Mouse (Mus musculus) forebrain, postnatal 0 days (tissue): Measurements from ENCODE around the gene Frmpd1. TPM values are rescaled to one million over a fixed set of nuclear protein-coding genes. Genes with fewer than 3 reads are reported as not detected.

ENCODE experiments used
- ATAC-seq: fragments of 200-750 bp; cut with Nextera tagmentation; 2 replicates; pipeline ENCODE4 v1.8.0; 2017; ENCODE audit warnings: mild to moderate bottlenecking, moderate library complexity
- DNase-seq: peaks from one replicate; pipeline ENCODE4 v3.0.0-alpha.2; 2015
- H3K27ac ChIP-seq: fragments of 300-500 bp; sonication (generic); 2 replicates; pipeline ENCODE4 v1.5.1; 2014; ENCODE audit warnings: low read depth, mild to moderate bottlenecking, antibody characterized with exemption, low read length, moderate library complexity, mixed read lengths
- H3K27me3 ChIP-seq: fragments of 300-500 bp; sonication (generic); 2 replicates; pipeline ENCODE4 v1.6.1; 2014; ENCODE audit warnings: mild to moderate bottlenecking, low read length, mixed read lengths; ENCODE audit not compliant: insufficient read depth
- H3K36me3 ChIP-seq: fragments of 300-500 bp; sonication (generic); 2 replicates; pipeline ENCODE4 v1.6.1; 2014; ENCODE audit warnings: mild to moderate bottlenecking, moderate library complexity; ENCODE audit not compliant: insufficient read depth
- H3K4me1 ChIP-seq: fragments of 300-500 bp; sonication (generic); 2 replicates; pipeline ENCODE4 v1.6.1; 2014; ENCODE audit warnings: antibody characterized with exemption; ENCODE audit not compliant: insufficient read depth
- H3K4me2 ChIP-seq: fragments of 300-500 bp; sonication (generic); 2 replicates; pipeline ENCODE4 v1.6.1; 2014; ENCODE audit warnings: low read depth, mild to moderate bottlenecking, moderate library complexity
- H3K4me3 ChIP-seq: fragments of 300-500 bp; sonication (generic); 2 replicates; pipeline ENCODE4 v1.5.1; 2014; ENCODE audit warnings: low read depth, low read length, mixed read lengths
- H3K9ac ChIP-seq: fragments of 300-500 bp; sonication (generic); 2 replicates; pipeline ENCODE4 v1.6.1; 2014; ENCODE audit warnings: mild to moderate bottlenecking
- H3K9me3 ChIP-seq: fragments of 300-500 bp; sonication (generic); 2 replicates; pipeline ENCODE4 v1.6.1; 2016; ENCODE audit warnings: low read length
- CTCF ChIP-seq: sonication (generic); IDR thresholded peaks from 2 replicates; pipeline ENCODE4 v1.5.1; 2016; ENCODE audit warnings: antibody characterized with exemption, control low read depth, low read depth
- WGBS: fragments of 180-500 bp; shearing (Covaris S2); extraction: QIAGEN DNeasy Blood & Tissue Kit; methylation state at CpG from one replicate; pipeline ENCODE4 v1.1.7; 2014; 5-methylcytosine and 5-hydroxymethylcytosine counted together
- polyA plus RNA-seq: library from polyadenylated mRNA; unstranded; fragments of >200 nt; fragmentation: Nextera tagmentation; extraction: Ambion mirVana; gene quantifications from 2 replicates; pipeline ENCODE4 v1.2.1, GENCODE M21; 2015
- total RNA-seq: library from RNA; depleted of rRNA; stranded (reverse); fragments of >200 nt; gene quantifications from 2 replicates; pipeline ENCODE4 v1.2.3, GENCODE M21; 2014

Gene Frmpd1
- total and polyA plus RNA-seq, 2 experiments from 2014 or later = 2.7 to 5.3 TPM

DNA sequence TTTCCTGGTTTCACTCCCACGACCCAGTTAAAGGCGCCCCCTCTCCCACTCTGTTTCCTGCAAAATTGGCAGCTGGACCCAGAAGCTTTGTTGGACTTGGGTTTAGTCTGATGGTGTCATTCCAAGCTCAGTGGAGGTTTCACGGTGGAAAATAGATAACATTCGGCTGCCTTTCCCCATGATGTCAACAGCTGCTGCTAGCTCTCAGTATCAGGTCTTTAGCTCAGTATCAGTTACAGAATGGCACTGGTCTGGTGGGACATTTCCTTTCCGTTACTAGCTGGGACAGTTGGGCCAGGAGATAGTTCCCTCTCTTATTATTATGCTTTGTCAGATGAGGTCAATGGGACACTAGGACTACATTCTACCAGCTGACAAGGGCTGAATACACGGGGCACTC is 23.9 kb upstream of the Frmpd1 start:
- WGBS = 75% methylated on average over 6 of the region's 6 CpGs
- H3K4me3 ChIP-seq = no peak overlapping the region
- H3K36me3 ChIP-seq = no peaks in the 10 kb centered on the region
- no peak for DNase-seq
- H3K4me2 ChIP-seq = no peak overlapping the region
- H3K9me3 ChIP-seq = no peaks in the 10 kb centered on the region
- no peak for TF ChIP-seq CTCF
- H3K4me1 ChIP-seq = no peaks in the 10 kb centered on the region
- H3K27ac ChIP-seq = no peak overlapping the region
- H3K9ac ChIP-seq = no peak overlapping the region
- H3K27me3 ChIP-seq = no peaks in the 10 kb centered on the region
- ATAC-seq = no peak

- no peak overlapping the region for H3K4me3 ChIP-seq
- peak; percentile 67 for TF ChIP-seq CTCF
- no peak overlapping the region for H3K27ac ChIP-seq
- H3K27me3 ChIP-seq = no peaks in the 10 kb centered on the region
- WGBS = 3% methylated on average over 1 of the region's 1 CpGs
- no peak overlapping the region for H3K9ac ChIP-seq
- no peak overlapping the region for H3K4me2 ChIP-seq
- no peak for ATAC-seq
- peak; percentile 32 for DNase-seq
- H3K36me3 ChIP-seq = no peaks in the 10 kb centered on the region
- H3K4me1 ChIP-seq = no peaks in the 10 kb centered on the region
- H3K9me3 ChIP-seq = no peaks in the 10 kb centered on the region
These were observed 21.0 kb upstream of the Frmpd1 start for GRCm38 (mm10) chr4:45163711-45164110.

DNA sequence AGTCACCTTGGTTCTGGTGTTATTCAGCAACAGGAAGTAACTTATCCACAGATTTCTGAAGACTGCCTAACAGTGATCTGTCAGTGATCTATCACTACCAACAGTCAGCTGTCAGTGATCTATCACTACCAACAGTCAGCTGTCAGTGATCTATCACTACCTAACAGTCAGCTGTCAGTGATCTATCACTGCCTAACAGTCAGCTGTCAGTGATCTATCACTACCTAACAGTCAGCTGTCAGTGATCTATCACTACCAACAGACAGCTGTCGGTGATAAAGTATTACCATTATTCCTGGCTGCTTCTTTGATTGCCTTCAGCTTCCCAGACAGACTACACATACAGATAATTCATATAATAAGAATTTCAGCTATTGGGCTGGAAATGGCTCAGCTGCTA is 19.2 kb upstream of the Frmpd1 start:
- TF ChIP-seq CTCF = no peak
- no peaks in the 10 kb centered on the region for H3K27me3 ChIP-seq
- ATAC-seq (no peak), DNase-seq (no peak)
- no peak overlapping the region for H3K9ac ChIP-seq
- H3K36me3 ChIP-seq = no peaks in the 10 kb centered on the region
- H3K4me1 ChIP-seq = no peaks in the 10 kb centered on the region
- no peaks in the 10 kb centered on the region for H3K9me3 ChIP-seq
- no peak overlapping the region for H3K4me3 ChIP-seq
- 87% methylated on average over 1 of the region's 1 CpGs for WGBS
- no peak overlapping the region for H3K27ac ChIP-seq
- no peak overlapping the region for H3K4me2 ChIP-seq

GRCm38 (mm10) chr4:45165955-45166354 is 18.7 kb upstream of the Frmpd1 start:
- DNase-seq (no peak), ATAC-seq (no peak)
- no peaks in the 10 kb centered on the region for H3K36me3 ChIP-seq
- H3K4me2 ChIP-seq = no peak overlapping the region
- 79% methylated on average over 3 of the region's 3 CpGs for WGBS
- no peak overlapping the region for H3K27ac ChIP-seq
- no peak for TF ChIP-seq CTCF
- no peak overlapping the region for H3K9ac ChIP-seq
- no peaks in the 10 kb centered on the region for H3K9me3 ChIP-seq
- H3K27me3 ChIP-seq = no peaks in the 10 kb centered on the region
- H3K4me1 ChIP-seq = no peaks in the 10 kb centered on the region
- no peak overlapping the region for H3K4me3 ChIP-seq

DNA sequence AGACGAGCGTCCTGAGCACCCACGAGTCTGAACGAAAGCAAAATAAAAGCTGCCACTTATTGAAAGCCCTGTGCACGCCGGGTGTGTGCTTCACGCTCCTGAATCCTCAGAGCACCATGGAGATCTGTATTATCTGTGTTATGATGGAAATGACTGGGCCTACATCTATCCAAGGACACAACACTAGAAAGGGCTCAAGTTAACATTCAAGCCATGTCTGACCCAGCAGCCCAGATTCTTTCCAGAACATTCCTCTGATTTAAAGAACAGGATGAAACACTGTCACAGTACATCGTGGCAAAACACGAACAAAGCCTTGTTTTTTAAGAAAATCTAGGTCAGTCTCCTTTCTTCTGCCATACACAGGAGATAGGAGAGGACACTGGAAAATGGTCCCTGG is 13.3 kb upstream of the Frmpd1 start:
- no peak overlapping the region for H3K4me3 ChIP-seq
- ATAC-seq = no peak; the same call in 1 of the 2 replicates
- no peak overlapping the region for H3K9ac ChIP-seq
- no peak for TF ChIP-seq CTCF
- 72% methylated on average over 9 of the region's 9 CpGs for WGBS
- H3K27me3 ChIP-seq = no peaks in the 10 kb centered on the region
- no peaks in the 10 kb centered on the region for H3K4me1 ChIP-seq
- no peak overlapping the region for H3K27ac ChIP-seq
- no peaks in the 10 kb centered on the region for H3K9me3 ChIP-seq
- H3K4me2 ChIP-seq = no peak overlapping the region
- no peaks in the 10 kb centered on the region for H3K36me3 ChIP-seq
- no peak for DNase-seq

- TF ChIP-seq CTCF = no peak
- Histone ChIP-seq H3K9me3 (no peaks in the 10 kb centered on the region), H3K27me3 (peaks cover 15% of the 10 kb centered on the region), H3K4me1 (0 out of 2 replicates have a peak, but pooled peaks cover 3% of the 10 kb centered on the region), H3K27ac (peak overlapping the region; percentile 21; the same call in 1 of the 2 replicates), H3K4me2 (peak overlapping the region; percentile 93), H3K36me3 (no peaks in the 10 kb centered on the region), H3K9ac (peak overlapping the region; percentile 59), H3K4me3 (peak overlapping the region; percentile 66)
- 22% methylated on average over 13 of the region's 13 CpGs for WGBS
- no peak for DNase-seq
- ATAC-seq = peak; percentile 59
These were observed 706 bp upstream of the Frmpd1 start for GRCm38 (mm10) chr4:45183818-45184520.

DNA sequence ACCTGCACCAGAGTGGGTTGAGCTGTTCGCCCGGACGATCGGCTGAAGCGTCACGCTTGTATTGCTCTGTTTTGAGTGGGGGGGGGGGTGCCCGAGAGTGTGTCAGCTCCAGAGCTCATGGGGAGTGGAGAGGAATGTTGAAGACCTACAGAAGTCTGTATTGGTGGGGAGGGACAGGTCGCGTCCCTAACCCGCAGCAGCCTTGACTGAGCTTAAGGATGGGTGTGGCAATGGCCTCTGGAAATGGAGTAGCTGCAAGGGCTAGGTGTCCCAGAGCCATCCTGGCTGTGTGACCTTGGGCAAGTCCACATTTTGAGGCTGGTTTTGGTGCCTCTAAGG is 625 bp downstream of the Frmpd1 start:
- Histone ChIP-seq H3K4me3 (peak overlapping the region; percentile 66), H3K9ac (peak overlapping the region; percentile 59; the same call in 1 of the 2 replicates), H3K27ac (no peak overlapping the region), H3K4me2 (peak overlapping the region; percentile 93), H3K27me3 (peaks cover 15% of the 10 kb centered on the region), H3K4me1 (0 out of 2 replicates have a peak, but pooled peaks cover 3% of the 10 kb centered on the region), H3K9me3 (no peaks in the 10 kb centered on the region), H3K36me3 (no peaks in the 10 kb centered on the region)
- 3% methylated on average over 10 of the region's 10 CpGs for WGBS
- DNase-seq (no peak), ATAC-seq (no peak)
- no peak for TF ChIP-seq CTCF
